Mouse (Mus musculus) erythroid progenitor cell, adult 5-6 weeks (primary cell): ENCODE measurements around the gene Dock4. TPM values are rescaled to one million over a fixed set of nuclear protein-coding genes. Genes with fewer than 3 reads are reported as not detected.

Experiments used
- ATAC-seq: replicated peaks from 2 replicates; pipeline ENCODE4 v1.8.0; 2016; ENCODE audit warnings: moderate number of reproducible peaks, mild to moderate bottlenecking, moderate TSS enrichment, inconsistent platforms; ENCODE audit not compliant: poor library complexity, low FRiP score, severe bottlenecking
- total RNA-seq, 2 experiments: library from RNA; stranded (forward) in 1 of 2; stranded (reverse) in 1 of 2; fragments of 150-400 nt in 1 of 2; fragments of 186-747, 209-891 nt in 1 of 2; gene quantifications; 2 replicates each; pipeline versions ENCODE4 v1.2.3 to v1.2.4; 2015 to 2017; ENCODE audit warnings: low replicate concordance in 2 of 2

Gene Dock4
- total RNA-seq, 2 experiments from 2014 or later = 0.42 TPM; not detected in 1

DNA sequence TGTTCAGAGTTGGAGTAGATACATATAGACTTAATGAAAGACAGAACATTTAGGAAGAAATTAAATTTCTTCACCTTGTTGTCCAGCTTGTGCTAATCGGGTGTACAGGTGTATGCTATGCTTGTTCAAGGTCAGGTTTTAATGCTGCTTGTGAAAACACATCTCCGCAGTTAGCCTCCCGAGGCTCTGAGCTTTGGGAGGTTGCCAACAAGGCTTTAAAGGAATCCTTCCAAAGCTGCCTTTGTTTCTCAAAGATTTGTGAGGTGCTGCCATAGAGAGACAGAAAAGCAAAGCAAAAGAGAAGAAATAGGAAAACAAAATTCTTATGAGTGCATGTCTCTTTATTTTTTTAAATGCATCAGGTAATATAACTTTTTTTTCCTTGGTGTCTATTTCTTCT, 57.8 kb downstream of the Dock4 start:
- ATAC-seq = no peak

DNA sequence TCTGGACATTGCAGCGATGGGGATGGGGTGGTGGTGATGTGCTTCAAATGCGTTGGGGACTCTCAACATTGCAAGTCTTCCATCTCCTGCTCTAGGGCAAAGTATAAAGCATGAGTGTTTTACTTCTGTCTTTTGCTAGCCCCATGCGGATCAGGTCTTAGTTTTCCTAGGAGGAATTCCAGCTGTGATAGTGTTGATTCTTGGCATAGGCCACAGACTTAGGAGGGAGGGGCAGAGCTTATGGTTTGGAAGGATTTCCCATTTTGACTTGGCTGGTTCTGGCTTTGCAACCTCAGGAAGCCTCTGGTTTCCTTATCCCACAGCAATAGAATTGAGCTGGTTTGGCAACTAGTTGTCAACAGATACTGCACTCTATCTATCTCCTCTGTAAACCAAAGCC, 58.9 kb downstream of the Dock4 start:
- no peak for ATAC-seq

DNA sequence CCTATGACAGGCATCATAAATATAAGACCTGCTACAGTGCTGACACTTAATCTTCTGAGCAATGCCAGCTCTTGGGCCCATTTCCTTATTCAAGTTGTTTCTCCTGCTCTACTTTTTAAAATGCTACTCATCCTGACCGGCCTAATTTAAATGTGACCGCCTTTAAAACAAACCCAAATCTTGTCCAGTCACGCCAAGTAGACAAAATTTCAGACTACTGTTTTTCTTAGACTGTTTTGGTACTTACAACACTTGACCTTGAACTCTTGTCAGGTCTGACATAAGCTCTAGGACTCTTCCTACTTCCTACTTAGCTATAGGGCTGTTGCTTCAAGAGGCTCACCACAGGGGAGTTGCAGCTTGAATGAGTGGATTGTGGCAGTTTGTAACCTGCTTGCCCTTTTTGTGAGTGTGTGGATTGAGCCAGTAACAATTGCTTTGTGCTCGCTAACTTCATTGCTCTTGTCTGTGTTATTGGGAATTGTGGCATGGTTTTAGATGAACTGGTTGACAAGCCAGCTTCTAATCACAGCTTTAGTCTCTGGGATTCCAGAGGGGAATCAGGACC, 62.2 kb downstream of the Dock4 start:
- no peak for ATAC-seq

DNA sequence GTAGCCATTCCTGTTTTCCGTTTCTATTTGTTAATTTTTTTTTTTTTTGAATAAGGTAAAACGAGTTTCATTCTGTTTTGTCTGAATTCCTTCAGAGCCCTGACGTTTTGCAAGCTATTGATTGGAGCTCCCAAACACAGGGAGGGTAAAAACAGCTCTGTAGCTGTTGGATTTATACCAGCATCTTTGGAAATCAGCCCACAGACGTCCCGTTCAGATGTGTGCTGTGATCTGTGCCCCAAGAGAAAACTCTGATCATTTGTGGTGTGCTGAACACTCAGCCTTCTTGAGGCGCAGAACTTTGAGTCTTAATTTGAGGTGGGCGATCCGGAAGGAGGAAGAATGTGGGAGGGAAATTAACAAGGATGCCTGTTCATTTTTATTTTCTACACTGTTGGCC, 62.7 kb downstream of the Dock4 start:
- no peak for ATAC-seq

DNA sequence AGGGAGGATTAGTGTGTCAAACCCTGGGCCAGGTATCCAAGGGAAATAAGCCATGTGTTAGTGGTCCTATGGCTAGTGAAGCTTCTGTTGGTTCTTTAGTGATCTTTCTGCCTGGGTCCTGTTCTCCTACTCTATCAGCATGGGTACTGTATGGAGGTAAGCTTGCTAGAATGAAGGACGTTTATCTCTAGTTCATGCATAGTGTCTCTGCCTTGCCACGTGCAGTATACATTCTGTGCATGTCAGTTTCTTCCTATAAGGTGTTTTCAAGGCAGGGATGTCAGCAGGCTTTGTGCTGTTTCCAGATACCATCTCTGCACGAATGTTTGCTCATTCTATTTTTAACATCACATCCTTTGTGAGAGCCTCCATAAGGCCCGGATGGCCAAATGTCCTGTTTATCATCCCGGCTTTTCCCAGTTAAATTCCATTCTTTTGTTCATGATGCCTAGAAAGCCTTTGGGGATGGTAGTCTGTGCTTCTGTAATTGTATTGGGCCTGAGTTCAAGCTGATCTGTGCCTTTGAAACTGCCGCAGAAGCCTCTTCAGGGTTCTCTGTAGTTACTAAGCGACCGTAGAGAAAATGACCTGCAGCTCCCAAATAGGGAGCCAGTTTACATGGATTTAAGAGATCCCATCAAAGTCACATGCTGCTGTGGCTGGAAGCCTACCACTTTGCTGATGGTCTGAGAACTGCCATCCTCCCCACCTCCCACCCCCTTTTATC, 66.1 kb downstream of the Dock4 start:
- ATAC-seq = no peak

DNA sequence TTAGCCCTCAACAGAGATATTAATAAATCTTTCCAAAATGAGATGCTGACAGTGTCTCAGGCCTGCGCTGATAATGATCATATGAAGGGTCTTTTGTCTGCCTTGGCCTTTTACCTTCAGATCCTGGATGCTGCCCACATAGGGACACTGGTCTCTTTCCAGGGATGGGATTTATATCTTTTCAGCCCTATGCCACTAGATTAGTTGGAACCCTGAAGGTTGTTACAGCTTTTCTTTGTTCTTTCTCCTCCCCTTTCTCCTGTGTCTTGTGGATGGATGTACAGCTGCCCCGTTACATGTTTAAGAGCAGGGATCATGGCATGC, 66.6 kb downstream of the Dock4 start:
- ATAC-seq = no peak

DNA sequence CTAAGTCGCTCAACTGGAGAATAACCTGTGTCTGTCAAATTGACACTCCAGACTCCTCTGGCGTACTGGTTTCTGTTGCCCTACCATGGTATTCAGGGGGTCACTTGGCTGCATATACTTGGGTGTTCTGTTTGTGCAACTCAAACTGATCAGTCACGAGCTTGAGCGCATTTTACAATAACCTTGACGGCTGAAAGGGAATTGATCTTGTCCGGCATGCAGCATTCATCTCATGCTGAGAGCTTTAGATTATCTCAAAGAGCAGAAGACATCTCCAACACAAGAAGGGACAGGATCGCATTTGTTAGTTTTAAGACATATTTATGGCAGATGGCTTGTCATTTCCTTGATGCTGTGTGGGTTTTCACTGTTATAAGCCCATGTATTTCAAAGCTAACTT, 67.2 kb downstream of the Dock4 start:
- ATAC-seq = no peak

DNA sequence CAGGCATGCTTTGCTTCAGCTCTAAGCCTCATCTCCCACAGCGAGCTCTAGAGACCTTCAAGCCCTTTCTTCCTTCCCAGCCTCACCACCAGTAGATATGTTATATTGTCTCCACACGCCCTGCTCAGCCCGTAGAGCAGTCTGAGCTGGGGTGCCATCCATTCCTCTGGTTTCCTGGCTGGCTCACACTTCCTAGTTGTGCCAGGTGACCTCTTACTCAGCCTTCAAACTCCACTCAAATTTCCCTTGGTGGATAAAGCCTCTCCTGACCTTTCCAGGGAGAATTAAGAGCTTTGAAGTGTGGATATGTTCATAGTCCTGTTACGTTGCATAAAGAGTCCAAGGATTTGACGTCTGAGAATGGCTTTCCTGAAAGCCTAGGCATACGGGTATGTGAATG, 68.3 kb downstream of the Dock4 start:
- no peak for ATAC-seq

DNA sequence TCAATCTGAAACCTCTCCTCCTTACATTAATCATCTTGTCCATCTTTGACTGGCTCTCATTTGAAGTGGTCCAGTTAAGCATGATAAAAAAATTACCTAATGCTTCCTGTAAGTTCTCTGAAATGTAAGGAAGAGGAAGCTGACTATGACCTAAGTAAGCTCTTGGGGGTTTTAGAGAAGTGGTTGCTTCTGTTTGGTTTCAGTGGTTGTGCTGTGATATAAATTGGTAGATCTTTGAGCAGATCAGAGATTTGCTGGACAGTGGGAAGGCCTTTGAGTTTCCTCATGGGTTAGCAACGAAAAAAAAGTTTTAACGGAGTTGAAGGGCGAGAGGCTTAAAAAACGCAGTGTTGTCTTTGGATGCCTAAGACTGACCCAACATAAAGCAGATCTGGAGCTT, 76.7 kb downstream of the Dock4 start:
- no peak for ATAC-seq

DNA sequence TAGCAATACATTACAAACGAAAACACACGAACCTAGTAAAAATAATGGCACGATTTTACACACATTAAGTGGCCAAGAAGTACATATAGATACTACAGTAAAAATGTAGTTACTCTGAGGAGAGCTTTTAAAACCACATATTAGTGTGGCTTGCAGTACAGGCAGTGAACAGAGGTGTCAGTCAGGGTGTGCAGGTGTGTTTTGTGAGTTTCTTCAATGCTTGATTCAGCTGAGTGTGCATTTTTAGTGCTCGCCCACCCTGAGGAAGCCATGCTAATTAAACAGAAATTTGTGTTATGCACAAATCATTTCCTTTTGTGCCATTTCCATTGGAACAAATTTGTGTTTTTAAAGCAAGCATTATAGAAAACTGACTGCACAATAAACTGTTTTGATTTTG, 77.3 kb downstream of the Dock4 start:
- no peak for ATAC-seq

DNA sequence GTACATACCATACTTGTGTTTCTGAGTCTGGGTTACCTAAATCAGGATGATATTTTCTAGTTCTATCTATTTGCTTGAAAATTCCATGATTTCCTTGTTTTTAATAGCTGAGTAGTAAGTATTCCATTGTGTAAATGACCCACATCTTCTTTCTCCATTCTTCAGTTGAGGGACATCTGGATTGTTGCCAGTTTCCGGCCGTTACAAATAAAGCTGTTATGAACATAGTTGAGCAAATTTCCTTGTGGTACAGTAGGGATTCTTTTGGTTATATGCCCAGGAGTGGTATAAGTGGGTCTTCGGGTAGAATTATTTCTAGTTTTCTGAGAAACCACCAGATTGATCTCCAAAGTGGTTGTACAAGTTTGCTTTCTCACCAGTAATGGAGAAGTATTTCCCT, 79.3 kb downstream of the Dock4 start:
- ATAC-seq = no peak

DNA sequence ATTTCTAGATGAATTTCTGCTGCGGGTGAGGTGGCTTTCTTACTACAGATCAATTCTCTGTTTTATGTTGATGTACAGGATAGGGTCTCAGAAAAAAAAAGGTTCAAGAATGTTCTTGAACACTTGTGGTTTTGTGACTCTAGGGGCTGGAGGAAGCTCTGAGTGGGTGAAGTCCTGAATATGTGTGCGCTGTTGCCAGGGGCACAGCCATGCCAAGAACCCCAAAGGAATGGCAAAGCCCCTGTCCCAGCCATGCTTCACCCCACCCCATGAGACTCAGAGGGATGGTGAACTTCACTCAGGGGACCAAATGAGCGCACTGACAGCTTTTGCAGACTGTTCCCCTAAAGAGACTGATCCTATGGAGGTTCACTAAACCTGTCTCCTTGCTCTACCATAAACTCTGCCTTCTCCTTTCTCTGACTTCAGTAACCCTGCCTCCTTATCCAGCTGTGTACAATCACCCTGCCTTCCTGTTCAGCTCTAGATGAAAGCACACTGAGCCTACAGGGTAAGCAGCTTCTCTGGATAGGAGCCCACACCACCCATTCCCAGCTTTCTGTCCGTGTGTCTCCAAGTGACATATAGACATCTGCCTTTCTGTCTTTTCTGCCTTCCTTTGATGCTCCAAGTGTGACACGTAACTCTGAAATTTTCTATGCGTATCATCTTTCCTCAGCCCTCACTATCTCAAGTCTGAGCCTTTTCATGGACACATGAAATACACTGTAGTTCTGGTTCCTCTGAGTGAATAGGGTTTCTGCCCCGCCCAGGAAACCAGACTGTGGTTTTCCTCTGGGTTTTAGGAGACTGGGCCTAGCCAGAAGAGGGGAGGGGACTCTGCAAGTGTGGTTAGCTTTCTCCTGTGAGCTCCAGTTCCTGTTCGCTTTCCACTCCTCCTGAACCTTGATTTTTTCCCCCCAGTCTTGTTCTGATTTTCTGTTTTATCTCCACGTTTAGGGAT, 90.2 kb downstream of the Dock4 start:
- ATAC-seq = no peak

DNA sequence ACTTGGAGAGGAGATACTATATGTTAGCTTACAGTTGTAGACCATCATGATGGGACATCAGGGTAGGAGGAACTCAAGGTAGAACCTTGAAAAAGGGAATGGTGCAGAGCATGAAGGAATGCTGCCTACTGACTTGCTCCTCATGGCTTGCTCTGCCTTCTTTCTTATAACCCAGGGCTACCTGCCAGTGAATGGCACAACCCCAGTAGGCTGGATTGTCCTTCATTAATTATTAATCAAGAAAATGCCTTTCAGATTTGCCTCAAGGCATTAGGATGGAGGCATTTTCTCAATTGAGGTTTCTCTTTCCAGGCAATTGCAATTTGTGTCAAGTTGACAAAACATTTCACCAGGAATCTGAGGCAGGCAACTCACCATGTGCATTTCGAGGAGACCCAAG, 92.1 kb downstream of the Dock4 start:
- no peak for ATAC-seq

DNA sequence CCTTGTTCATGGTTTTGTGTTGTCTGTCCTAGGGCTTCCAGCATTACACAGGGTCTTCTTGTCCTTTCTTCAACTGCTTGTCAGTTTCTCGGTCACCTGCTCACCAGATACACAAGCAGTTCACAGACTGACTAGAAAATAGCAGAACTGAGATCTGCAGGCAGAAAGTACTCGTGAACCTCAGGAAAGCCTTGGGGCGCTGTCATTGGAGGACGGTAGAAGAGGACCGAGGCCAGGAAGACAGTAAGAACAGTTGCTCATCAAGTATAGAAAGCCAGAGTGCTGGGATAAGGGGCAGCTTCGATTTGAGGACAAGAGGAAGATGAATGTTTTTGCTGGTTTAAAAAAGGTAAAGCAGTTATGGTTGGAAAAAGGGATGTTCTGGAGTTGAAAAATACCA, 92.6 kb downstream of the Dock4 start:
- no peak for ATAC-seq

DNA sequence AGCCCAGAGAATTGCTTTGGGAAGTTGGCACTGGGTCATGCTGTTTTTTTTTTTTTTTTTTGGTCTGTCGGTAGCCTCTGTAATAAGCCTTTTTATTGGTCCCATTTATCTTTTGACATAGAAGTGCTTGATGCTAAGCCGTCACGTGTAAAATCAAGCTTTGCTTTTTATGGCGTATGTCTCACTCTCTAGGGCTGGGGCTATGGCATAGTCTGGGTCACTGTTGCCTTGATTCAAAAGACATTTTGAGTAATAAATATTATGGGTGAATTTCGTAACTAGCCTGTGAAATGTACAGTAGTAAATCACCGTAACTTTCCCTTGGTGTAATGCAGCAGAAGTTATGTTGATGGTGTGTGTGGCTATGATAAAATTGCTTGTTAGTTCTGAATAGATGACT, 93.0 kb downstream of the Dock4 start:
- no peak for ATAC-seq

DNA sequence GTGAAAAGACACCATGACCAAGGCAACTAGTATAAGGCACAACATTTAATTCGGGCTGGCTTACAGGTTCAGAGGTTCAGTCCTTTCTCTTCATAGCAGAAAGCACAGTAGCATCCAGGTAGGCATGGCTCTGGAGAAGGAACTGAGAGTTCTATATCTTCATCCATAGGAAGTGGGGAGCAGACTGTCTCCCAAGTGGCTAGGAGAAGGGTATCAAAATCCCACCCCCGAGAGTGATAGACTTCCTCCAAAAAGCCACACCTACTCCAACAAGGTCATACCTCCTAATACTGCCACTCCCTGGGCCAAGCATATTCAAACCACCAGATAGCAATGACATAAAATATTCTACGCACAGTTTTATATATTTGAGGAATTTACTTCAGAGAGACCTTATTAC, 98.5 kb downstream of the Dock4 start:
- ATAC-seq = no peak

DNA sequence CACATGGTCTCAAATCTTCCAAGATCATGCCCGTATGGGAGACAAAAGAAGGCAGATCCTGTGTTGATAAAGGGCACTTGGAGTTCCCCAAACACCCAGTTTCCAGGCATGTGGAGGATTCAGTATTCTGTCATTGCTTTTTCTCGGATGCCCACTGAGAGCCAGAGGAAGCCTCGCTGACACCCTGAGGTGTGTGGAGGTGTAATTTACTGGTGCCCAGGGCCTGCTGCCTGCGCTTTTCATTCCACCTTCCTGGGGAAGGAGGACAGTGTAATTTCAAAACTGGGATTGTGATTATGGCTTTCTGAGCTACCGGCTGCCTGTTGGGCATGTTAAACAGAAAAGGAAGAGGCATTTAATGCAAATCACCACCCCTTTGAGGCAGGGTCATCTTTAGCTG, 101.1 kb downstream of the Dock4 start:
- no peak for ATAC-seq

DNA sequence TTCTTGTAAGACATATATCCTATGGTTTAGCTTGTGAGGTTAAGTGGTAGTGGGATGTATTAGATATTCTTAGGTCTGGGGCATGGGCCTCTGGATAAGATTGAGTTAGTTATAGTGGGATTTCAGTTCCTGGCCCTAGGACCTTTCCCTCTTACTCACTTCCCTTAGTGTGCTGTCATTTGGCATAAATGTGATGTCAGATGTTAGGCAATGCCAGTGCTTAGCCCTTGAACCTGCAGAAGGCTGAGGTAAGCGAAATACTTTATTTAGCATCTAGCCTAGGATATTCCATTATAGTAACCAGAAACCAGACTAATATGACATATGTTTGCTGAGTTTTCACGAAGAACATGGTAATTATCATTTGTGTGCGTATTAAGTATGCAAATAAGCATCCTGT, 105.6 kb downstream of the Dock4 start:
- ATAC-seq = no peak

DNA sequence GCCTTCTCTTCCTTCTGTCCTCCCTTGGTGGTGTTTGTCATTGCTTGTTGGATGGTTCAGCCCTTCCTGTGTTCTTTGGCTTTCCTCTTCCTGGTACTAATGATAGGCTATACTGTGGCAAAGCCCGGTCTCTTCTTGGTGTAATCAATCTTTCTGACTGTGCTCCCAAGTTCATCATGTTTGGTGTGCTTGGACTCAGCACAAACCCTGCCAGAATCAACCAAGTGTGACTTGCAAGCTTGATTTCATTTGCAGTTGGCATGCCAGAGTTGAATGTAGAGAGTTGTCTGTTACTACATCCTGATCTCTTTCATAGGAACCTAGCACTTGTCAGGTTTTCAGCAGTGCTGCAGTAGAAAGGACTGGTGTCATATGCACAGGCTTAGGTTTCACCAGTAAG, 106.4 kb downstream of the Dock4 start:
- no peak for ATAC-seq

DNA sequence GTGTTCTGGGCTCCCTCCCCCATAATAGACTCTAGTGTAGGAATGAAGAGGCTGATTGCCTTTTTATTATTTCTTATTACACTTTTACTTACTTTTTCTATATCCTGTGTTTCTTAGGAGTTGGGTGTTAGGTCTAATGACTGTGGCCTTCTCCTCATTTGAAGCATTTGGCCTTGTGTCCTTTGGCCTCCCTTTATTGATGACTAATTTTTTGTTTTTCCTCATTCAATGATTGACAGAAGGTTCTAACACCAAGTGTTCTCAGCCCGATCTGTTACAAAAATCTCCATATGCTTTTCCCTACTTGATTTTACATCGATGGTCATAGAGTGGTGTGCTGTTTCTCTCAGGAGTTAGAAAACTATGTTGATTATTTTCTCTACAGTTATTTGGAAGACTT, 108.2 kb downstream of the Dock4 start:
- ATAC-seq = no peak

DNA sequence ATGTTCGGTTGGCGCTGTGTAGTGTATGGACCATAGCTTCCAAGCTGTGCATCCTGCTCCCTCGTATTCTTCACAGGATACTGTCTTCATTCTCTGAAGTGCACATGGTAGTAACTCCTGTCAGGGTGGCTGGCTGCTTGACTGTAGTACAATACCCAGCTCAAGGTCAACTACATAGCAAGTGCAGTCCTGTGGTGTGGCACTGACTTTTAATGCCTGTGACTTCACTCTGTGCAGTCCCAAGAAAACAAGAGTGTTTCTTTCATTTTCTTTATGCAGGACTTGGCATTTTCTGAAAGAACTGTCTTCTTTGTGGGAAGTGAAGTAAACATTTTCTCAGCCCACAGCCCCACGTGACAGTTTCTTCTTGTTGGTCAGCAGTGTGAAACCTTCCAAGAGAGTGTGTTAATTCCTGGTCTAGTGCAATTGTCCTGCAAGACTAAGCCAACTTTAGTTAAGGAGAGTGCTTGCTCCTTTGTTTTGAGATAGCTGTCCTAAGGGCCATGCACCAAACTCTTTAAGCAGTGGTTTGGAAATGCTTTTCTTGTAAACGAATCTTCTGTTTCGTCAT, 109.3 kb downstream of the Dock4 start:
- no peak for ATAC-seq
